Mouse (Mus musculus): Measurements from ENCODE around the gene Iffo2.
A peak's percentile ranks its signal among the peaks of the same experiment; 100 is the strongest.

The Iffo2 gene

GRCm38 (mm10) chr4:139606732-139607131 lies 76.4 kb downstream of the Iffo2 start:
- DNase-seq (ENCODE audit: extremely low spot score) = no peak

GRCm38 (mm10) chr4:139608975-139609374 lies 78.6 kb downstream of the Iffo2 start:
- DNase-seq (ENCODE audit: extremely low spot score) = no peak

DNA sequence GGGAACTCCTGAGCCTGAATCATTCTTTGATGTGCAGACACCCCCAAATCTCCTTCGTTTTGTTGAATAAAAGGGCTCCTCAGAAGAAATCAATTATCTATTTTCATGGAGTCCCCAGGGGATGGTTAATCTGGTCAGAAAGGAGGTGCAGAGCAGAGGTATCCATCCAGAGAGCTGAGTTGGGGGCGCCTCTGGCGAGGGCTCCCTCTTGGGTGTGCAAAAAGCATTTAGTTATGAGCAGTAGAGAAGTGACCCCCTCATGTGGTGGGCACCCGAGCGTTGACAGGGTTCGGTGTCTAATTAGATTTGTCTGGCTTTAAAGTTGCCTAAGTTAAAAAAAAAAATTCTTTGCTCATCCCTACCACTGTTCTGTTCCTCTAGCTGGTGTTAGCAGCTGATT lies 80.6 kb downstream of the Iffo2 start:
- no peak for DNase-seq (ENCODE audit: extremely low spot score)

DNA sequence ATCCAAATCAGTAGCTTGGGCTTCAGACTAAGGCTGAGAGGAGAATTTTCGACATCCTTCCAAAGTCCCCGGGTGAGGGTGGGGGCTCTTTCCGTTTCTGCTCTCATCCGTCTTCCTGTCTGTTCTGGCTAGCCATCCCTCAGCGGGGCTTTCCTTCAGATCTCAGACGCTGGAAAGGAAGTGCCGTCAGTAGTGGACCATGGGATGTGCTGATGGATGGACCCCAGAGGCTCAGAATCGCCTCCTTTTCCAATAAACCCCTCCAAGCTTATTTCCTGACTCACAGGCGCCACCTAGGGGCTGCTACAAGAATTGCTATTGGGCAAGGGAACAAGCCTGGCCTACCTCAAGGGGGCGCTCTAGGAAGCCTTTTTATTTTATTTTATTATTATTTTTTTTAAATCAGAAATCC lies 81.2 kb downstream of the Iffo2 start:
- peak; percentile 84 for DNase-seq (ENCODE audit: extremely low spot score)

GRCm38 (mm10) chr4:139614524-139615260 lies 84.3 kb downstream of the Iffo2 start:
- no peak for DNase-seq (ENCODE audit: extremely low spot score)

- no peak for DNase-seq (ENCODE audit: extremely low spot score)
Measured at GRCm38 (mm10) chr4:139616276-139617000, 86.1 kb downstream of the Iffo2 start.

DNA sequence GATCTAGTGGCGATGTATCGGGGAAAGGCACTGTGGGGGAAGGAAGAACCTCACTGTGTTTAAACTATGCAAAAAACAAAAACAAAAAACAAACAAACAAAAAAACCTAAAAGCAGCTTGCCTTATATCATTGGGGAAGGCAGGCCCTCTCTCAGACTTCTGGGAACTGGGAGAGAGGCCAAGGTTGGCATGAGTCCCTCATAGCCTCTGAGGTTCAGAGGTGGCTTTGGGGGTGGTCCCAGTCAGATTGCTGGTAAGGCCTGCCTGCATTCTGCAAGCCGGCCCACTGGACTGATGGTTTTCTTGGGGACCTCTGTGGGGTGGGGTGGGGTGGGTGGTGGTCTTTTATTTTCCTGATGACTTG lies 86.6 kb downstream of the Iffo2 start:
- DNase-seq (ENCODE audit: extremely low spot score) = no peak

GRCm38 (mm10) chr4:139619765-139620164 lies 89.4 kb downstream of the Iffo2 start:
- no peak for DNase-seq (ENCODE audit: extremely low spot score)

- DNase-seq (ENCODE audit: extremely low spot score) = peak; percentile 93
Measured at GRCm38 (mm10) chr4:139622373-139623282, 92.3 kb downstream of the Iffo2 start, which contains the start of gene Aldh4a1. TSS of gene Aldh4a1 (plus strand) at chr4:139622866.

DNA sequence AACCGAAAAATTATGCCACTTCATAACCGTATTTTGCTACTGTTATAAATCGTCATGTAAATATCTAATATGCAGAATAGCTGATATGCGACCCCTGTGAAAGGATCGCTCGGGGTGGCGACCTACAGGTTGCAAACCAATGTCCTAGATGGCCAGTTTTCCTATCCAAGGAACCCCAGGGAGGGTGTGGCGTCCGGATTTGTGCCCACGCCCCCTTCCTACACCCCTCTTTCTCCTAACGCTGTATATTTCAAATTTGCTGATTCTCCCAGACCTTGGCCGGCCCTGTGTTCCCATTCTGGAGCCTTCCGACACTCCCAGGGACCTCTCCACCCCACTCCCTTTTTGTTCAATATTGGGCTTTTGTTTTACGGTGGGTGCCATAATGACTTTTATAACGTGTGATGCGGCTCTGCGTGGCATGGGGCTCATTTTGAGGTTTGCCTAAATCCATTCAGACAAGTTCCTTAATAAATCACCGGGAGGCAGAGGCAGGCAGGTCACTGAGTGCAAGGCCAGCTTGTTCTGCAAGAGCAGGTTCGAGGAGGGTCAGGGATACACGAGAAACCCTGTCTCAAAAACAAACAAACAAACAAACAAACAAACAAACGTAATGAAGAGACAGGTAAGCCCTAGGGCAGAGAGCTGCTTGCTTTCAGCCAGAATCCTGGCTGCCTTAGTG lies 93.2 kb downstream of the Iffo2 start:
- DNase-seq (ENCODE audit: extremely low spot score) = no peak

DNA sequence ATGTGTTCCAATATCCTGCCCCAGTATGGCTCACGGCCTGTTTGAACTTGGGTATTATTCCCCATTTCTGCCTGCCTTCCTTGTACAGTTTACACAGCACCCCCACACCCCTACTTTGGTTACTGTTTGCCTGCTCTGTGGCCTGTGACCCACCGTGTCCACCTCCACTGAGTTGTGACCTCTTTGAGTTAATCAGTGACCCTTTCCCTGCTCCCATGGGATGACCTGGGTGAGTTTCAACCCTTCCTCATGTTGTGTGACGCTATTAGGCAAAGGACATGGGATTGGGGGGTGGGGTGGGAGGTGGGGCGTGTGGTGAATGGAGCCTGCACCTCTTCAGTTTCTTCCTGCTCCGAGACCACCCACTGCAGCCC lies 93.8 kb downstream of the Iffo2 start:
- DNase-seq (ENCODE audit: extremely low spot score) = no peak

DNA sequence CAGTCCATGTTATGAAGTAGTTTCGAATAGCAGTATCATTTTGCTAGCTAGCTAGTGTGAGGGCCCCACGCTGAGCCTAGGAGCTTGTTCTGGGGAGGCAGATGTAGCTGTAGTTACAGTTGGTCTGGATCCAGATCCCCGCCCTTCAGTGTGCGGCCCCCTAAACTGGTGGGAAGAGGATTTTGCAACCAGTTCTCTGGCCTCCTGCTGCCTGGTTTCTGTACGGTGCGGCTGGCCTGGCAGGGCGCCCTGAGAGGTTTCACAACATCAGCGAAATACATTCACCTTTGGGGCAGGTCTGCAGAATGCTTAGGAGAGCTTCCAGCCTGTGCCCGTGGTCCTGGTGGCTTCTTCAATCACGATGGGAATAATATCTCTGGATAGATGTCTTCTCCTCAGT lies 94.4 kb downstream of the Iffo2 start:
- no peak for DNase-seq (ENCODE audit: extremely low spot score)

- no peak for DNase-seq (ENCODE audit: extremely low spot score)
Measured at GRCm38 (mm10) chr4:139627361-139627760, 97.0 kb downstream of the Iffo2 start.

DNA sequence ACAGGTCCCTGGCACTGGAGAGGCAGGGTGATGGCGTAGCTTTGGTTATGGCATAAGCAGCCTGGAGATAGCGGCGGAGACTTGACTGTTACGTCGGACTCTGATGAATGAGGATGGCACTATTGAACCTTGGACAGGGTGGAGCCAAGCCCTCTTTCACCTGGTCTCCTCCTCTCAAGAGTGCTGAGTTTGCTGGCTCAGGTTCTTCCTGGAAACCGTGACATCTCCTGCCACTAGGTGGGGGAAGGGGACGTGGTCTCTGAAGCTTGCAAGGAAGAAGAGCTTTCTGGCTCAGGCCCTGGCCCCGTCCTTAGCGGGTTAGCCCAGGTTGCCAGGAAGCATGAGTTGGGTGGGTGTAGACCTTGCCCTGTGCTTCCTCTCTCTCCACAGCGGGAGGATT lies 99.8 kb downstream of the Iffo2 start:
- no peak for DNase-seq (ENCODE audit: extremely low spot score)

DNA sequence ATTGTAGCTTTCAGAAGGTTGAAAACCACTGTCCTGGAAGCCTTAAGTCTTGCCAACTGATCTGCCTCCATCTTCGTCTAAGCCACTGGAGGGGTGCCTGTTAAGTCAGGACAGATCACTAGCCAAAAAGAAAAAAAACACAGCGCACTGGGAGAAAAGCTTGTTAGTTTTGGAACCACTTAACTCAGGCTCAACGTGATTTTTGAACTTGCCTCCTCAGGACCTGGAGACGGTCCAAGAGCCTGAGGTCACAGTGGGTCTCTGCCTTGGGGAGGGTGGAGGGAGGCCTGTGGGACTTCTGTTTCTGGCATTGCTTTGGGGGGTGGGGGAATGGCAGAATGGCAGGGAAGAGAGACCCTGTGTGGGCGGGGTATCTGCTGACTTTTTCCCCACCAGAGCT lies 100.8 kb downstream of the Iffo2 start:
- DNase-seq (ENCODE audit: extremely low spot score) = no peak

- no peak for DNase-seq (ENCODE audit: extremely low spot score)
Measured at GRCm38 (mm10) chr4:139631569-139632253, 101.4 kb downstream of the Iffo2 start.

DNA sequence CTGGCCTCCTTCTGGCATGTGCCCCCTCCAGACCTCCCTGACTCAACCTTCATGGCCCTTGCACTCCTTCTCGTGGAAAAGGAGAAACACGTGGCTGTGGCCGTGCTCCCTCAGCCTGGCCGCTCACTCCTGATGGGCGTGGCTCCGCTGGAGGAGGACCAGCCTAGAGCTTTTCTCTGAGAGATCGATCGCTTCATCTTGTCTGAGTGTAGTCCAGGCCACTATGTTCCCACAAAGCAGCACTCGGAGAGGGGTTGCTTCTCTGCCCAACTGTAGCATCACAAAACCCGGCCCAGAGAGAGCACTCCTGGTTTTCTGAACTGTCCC lies 101.9 kb downstream of the Iffo2 start:
- DNase-seq (ENCODE audit: extremely low spot score) = no peak

DNA sequence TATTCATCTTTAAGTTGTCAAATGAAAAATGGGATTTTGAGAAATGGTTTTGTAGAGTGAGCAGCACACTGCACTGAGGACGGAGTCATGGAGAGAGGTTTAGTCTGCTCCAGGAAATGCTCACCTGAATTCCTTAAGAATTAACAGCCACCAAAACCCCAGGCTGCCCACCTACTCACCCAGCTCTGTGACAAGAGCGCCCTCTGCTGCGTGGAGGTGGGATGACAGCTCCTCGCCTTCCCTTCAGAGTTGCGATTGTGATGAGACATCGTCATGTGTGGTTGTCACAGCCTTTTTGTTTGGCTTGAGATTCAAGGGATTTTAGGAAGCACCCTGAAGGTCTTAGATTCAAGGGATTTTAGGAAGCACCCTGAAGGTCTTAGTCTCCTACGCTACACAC lies 106.0 kb downstream of the Iffo2 start:
- peak; percentile 74 for DNase-seq (ENCODE audit: extremely low spot score)

- DNase-seq (ENCODE audit: extremely low spot score) = no peak
Measured at GRCm38 (mm10) chr4:139637847-139638246, 107.5 kb downstream of the Iffo2 start.

GRCm38 (mm10) chr4:139638356-139638755 lies 108.0 kb downstream of the Iffo2 start:
- DNase-seq (ENCODE audit: extremely low spot score) = no peak

DNA sequence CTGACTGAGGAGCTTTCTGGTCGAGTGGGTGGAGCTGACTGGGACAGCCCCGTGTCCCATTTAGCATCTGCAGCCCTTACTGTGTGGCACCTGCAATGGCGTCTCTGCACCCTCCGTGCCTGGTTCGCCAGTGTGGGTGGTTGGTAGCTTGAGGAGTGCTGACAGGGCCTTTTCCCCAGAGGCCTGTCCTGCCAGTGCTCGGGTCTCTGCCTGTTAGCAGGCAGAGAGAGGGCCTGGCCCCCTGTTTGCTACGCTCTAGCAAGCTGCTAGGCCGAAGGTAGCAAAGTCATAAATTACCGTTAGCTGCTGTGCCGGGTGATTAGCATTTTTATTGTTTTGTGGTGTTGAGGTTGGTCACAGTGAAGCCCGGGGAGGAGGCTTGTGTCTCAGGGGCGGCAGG lies 109.5 kb downstream of the Iffo2 start:
- DNase-seq (ENCODE audit: extremely low spot score) = no peak

All from embryo, embryonic 9.5 days (tissue).